Mouse (Mus musculus) thymus, adult 2 months (tissue): Measurements from ENCODE around the gene Spata5.

ENCODE experiments used
- CTCF ChIP-seq: fragments of 200-500 bp; IDR thresholded peaks from 2 replicates; pipeline ENCODE4 v1.5.1; 2012; ENCODE audit warnings: mild to moderate bottlenecking, control low read depth, low read length, moderate library complexity, borderline replicate concordance; ENCODE audit not compliant: control insufficient read depth, poor library complexity, insufficient read depth; ENCODE audit errors: extremely low read depth
- POLR2A ChIP-seq: fragments of 200-500 bp; IDR thresholded peaks from 2 replicates; pipeline ENCODE4 v1.6.1; 2012; ENCODE audit warnings: mild to moderate bottlenecking, low read length, control low read depth, moderate library complexity; ENCODE audit not compliant: control insufficient read depth, poor library complexity, insufficient read depth; ENCODE audit errors: extremely low read depth

DNA sequence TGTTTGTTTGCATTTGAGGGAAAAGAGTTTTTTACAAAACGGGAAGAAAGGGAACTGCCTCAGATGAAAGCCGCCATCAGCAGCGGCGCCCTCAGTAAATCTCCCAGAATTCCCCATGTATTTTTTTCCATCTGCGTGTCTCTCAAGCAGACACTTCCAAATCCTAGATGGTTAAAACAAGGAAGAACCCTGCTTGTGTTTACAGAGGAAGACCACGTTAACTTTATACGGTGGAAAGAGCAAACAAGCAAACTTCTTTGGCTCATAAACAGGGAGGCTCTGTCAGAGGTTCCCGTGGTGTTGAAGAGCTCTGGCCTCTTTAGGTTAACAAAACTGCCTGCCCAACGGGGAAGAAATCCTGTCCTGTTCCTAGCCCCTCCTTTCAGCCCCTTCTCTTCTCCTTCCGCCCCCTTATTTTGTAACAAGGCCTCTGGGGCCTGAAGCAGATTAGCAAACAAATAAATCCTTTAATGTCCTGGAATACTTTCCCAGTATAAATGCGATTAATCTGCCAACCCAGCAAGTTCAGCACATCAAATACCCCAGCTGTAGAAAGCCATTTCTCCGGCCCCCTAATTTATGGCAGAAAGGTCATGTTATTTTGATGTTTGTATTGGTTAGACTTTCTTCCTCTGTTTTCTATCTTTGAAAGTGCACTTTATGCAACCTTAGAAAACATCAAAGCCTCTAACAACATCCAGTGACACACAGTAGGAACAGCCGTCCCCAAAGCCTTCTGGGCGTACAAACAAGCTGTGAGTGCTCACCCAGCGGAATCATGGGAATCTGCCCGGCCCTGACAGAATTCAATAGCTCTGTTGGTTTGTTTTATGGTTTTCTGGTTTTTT is 167.3 kb downstream of the Spata5 start:
- TF ChIP-seq CTCF, result no peak
- no peak for TF ChIP-seq POLR2A
